Mouse (Mus musculus) adrenal gland, adult 2 months (tissue): ENCODE results near the gene Rxra. TPM values are rescaled to one million over a fixed set of nuclear protein-coding genes. Genes with fewer than 3 reads are reported as not detected.
A peak's percentile ranks its signal among the peaks of the same experiment; 100 is the strongest.

ENCODE experiments used
- DNase-seq: peaks from one replicate; pipeline ENCODE4 v3.0.0; 2021
- polyA plus RNA-seq: library from polyadenylated mRNA; depleted of rRNA; stranded (reverse); fragments of >200 nt; gene quantifications from 2 replicates; pipeline ENCODE4 v1.2.3, GENCODE M21; 2012
- total RNA-seq, 2 experiments: library from RNA; stranded (reverse); gene quantifications; 2 replicates each; pipeline ENCODE4 v1.2.3; 2021

Gene Rxra
- total and polyA plus RNA-seq, 3 experiments = 59.4 to 84.5 (median 71.6) TPM

DNA sequence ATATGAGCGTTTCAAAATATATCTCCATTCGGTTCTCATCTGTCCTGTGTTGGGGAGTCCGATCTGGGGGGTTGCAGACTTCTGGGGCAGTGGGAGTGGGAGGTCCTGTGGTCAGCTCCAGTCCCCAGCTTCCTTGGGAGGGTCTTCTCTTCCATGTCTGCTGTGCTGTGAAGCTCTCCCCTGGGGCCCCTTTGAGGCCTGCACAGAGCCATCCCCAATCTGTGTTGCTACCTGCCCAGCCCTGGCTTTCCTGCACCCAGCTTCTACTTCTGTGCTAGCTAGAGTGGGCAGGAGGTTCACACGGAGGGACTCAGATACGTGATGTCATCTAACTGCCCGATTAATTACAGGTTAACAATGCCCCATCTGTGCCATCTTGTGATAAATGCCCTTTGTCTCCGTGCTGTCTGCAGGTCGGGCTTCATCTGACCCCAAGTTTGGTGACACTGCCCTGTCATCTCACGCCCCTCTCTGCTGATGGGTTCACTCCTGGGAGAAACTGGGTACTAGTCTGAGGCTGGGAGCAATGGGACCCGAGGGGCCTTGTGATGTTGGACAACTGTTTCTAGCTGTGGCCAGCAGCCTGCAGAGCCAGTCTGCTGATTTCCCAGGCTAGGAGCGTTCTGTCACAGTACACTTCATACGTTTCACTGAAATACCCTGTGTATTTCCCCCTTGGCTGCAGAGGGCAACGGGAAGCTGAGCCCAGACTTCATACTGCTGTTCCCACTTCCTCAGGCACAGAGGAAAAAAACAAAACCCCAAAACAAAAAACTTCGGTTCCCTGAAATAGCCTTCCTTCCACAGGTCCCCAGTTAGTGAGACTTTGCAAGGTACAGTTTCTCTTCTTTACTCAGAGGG lies 86.9 kb downstream of the Rxra start:
- DNase-seq = no peak

DNA sequence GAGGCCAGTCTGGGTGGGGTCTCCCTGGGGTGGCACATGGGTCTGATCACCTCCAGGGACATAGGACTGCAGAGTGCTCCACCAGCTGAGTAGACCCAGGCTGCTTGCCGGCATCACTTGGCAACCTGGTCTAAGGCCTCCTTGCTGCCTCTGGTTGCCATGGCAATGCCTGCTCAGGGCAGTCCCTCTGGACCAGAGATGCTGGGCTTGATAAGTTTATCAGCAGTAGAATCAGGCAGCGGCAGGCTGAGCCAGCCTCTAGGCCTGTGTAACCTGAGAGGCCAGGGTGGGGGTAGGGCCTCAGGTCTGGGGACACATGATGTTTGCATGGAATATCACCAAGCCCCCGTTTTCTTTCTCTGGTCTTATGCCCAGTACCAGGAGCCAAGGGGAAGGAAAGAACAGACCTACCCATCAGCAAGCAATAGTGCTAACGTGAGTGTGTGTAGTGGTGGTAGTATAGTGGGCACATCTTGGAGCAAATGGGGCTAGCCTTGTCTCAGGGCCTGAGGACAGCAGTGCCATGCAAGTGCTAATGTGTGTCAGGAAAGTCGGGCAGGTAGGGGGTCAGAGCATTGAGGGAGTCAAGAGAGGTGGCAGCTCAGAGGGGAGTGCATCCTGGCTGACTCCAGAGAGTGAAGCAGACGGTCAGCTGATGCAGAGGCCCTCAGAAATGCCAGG lies 88.2 kb downstream of the Rxra start:
- DNase-seq = no peak

DNA sequence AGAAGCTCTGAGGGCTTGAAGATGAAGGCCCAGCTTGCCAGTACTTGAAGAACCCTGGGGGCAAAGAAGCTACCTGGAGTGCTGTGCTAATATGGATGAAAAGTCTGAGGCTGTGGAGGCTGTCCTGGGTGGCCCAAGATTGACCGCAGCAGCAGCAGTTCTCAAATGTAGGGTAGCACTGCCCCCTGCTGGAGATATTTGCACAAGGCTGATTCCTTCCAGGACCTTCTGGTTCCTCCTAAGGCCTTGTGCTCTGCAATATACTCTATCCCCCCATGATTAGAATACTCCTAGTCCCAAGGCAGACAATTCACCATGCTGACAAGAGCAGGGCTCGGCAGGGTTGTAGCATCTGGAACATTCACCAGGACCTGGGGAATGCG lies 88.7 kb downstream of the Rxra start:
- peak; percentile 84 for DNase-seq

DNA sequence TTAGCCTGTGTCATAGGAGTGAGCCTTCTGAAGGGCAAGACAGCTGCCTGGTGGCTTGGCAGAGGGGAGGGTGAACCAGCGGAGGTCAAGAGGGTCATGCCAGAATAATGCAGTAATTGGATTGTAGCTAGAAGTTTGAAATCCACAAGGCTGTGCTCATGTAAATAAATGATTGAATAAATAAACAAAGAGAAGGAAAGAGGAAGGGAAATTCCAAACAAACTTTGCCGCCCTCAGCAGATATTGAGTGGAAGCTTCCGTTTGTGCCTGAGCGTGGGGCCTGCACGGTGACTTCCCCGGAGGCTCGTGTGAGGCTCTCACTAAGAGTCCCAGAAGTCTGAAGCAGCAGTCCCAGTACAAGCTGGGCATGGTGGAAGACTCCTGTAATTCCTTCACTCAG lies 91.5 kb downstream of the Rxra start:
- no peak for DNase-seq

DNA sequence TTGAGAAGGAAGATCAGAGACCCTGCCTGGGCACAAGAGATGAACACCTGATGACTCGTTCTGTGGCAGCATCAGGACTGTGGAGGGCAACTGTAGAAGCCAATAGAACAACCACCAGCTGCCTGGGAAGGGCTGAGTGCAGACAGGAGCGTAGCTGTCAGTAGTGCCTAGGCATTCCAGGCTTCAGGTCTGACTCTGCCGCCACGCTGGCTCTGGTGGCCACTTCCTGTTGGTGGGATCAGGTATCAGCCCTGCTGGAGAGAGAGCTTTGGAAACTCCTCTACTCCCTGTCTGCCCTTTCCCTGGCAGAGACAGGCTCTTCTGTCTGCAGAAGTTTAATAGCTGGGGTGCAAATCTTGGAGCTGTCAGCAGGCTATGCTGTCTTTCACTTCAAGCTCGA lies 93.5 kb downstream of the Rxra start:
- no peak for DNase-seq

DNA sequence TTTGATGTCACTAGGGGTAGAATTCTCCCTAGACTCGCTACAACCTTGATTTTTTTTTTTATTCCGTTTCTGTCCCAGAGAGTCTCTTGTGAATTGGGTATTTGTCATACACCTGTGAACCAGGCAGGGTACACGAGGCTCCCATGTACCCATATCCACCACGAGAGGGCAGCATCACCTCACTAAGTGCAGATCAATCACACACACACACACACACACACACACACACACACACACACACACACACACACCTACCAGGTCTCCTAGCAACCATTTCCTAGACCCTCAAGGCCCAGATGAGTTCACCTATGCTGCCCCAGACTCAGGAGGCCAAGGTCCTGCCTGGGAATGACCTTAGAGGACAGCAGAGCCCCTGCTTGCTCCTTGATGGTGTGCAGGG lies 94.0 kb downstream of the Rxra start:
- DNase-seq = no peak

DNA sequence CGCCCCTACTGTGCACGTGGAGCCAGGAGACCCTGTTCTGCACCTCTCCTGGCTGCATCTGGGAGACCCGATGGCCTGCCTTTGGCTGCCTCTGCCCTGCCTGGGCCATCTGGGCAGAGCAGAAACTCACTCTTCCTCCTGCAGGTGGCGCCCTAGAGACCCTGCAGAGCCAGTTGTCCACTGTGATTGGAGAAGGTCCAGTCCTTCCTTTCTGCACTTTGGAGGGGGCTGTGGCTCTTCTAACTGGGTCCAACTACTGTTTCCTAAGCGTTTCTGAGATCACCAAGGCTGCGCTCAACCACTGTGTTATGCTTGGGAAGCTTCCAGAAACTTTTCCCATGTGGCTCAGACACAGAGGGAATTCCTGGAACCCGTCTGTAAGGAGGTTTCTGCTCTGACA lies 95.7 kb downstream of the Rxra start:
- DNase-seq = peak; percentile 84

DNA sequence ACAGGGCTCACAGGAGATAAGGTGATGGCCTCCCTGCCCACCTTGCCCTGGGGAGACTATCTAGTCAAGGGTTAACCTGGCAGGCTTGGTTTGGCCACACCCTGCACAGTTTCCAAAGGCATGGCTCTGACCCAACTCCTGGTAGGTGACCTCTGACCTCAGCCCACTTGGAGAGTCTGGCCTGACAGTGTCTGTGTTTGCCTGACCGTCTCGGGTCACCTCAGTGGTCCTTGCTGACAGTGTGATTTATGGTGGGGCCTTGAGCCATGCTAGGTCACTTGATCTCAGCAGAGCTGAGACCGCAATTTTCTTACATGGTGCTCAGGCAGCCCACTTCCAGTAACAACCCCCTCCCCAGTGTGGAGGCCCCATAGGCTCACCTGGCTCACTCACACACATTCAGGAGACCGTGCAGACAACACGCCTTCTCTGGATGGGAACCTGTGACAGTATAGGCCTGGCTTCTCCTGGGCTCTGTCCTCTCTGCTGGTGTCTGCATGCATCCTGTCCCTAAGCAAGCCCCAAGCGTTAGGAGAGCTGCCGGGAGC lies 96.7 kb downstream of the Rxra start:
- DNase-seq = no peak

DNA sequence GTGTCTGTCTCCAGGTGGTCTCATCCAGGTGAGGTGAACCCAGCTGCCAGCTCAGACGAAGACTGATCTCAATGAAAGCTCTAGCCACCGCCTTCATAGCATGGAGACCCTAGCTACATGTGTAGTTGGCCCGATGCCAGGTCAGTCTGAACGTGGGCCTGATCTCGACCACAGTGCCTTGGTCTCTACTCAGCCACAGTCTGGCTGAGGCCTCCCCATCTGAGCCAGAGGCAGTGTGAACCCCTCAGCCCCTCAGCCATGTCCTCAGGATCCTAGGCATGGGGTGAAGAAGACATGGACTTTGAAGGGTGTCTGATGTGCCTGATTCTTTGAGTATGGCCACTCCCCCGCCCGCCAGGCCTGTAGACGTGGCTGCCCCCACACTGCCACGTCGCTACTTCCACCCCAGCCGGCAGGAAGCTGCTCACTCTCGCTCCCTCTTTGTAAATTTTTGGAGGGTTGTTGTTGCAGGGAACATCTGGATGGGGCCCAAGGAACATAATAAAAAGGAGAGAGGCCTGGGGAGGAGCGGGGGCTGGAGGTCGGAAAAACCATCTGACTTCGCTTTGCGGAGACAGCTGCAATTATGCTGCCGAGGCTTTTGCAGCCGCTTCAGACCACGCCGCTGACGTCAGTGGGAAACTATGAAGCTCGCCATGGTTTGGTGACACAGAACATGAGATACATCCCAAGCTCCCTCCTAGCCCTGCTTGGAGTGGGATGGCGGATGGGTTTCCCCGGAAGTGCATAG lies 97.9 kb downstream of the Rxra start:
- no peak for DNase-seq

DNA sequence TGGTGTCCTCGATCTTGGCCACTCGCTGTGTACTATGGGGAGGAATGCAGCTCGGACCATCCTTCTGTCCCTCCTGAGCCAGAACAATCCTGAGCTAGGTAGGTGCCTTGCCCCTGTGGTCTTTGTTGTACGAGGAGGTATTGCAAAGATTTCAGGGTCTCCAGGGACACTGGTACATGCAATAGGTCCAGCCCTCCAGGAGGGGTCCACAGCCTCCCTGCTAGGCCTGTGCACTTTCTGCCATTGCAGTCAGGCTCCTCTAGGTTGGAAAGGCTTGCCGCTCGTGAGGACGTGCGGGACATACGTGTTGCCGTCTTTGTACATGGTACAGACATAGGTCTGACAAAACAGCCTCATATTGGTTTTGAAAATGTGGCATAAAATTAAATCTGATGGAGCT lies 98.8 kb downstream of the Rxra start:
- no peak for DNase-seq

DNA sequence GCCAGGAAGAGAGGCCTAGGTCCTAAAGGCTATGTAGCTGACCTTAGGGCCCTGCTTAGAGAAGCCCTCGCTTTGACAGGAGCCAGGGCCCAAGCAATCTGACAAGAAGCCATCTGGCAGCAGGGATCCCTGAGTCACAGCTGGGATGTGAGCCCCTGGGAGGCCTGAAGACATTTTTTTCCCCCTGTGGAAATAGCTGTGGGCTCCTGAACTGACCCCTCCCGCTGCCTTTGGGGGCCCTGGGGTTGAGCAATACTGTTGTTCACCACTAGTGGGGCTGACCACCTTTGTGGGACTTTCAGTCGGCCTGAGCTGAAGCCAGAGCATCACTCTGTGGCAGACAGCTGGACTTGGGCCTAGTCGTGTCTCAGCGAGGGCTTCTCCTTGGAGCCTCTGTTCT lies 99.4 kb downstream of the Rxra start:
- DNase-seq = no peak

DNA sequence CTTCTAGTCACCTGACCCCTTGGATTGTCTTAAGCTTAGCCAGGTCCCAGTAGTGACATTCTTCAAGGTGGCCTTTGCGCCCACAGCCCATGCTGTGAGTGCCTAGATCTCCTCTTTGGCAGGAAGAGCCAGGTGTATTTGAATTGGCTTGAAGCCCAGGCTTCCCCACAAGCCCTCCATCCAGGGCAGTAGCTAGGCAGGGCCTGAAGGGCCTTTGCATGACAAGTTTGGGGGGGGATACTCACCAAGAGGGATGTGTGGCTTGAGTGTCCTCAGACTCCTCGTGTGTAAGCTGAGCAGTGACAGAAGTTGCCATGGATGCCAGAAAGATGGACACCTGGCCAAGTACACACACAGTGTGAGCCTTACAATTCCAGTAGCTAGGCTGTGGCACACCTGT lies 101.5 kb downstream of the Rxra start:
- no peak for DNase-seq

DNA sequence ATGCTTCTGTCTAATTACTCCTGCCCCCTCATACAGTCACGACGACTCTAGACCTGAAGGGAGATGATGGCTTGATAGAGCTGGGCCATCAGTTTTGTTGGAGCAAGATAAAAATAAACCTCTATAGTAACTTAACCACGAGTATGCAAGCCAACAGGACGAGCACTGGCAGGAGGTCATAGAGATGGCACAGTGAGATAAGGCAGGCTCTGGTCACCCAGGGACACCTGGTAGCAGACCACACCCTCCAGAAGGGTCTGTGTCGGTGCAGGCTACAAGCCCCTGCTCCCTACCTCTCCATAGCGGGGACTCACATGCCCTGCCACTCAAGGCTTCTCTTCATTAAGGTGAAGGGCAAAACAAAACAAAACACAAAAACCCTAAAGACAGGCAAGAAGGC lies 102.0 kb downstream of the Rxra start:
- no peak for DNase-seq

DNA sequence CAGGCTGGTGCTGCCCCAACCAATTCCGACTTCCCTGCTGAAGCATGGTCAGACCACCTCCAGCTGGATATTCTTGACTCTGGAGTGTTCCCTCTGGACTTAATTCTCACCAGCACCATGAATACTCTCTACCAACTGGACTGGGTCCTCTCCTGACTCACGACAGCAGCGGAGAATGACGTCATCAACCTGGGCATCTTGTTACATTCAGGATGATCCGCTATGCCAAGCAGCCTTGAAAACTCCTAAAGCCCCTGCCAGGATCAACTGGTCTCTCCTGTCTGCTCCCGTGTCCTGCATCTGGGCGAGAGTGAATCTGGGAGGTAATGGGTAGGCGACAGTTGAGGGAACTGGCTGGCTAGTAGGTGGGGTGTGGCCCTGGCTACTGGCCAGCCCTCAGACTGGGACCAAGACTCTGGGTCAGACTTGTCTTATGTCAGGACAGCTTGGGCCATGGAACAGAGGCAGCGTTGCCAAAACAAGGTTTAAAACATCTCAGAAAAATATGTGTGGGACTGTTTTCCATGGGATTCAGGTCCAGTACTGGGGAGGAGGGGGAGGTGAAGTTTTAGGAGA lies 103.1 kb downstream of the Rxra start:
- no peak for DNase-seq

DNA sequence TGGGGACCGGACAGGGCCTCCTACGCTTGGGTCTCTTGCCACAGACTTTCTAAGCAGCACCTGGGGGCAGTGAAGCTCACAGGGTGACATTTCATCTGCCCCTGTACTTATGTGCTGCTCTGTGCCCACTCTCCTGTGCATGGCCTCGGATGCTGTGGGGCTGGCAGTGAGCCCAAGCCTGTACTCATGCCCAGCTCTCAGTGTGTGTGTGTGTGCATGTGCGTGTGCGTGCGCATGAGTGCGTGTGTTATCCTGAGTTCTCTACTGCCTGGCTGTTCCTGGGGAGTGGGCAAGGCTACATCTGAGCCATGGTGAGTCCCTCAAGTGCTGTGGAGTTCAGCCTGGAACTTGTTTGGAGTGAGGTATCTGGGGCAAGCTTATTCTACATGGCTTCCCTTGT lies 103.9 kb downstream of the Rxra start:
- no peak for DNase-seq

DNA sequence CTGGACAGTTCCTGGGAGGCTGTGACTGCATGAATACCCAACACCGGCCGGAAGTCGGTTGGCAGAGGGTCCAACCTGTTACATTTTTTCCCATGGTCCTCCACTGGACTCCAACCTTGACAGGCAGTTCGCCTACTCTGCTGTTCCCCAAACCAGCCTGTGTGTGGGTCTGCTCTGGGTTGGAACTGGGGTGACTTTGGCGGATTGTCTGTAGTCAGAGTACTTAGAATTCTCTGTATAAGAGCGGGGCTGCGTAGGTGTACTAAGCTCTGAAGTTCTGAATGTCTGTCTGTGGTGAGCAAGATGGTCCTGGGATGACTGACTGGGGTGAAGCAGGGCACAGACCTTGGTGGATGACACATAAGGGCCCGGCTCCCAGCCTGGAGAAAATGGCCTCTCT lies 109.1 kb downstream of the Rxra start:
- no peak for DNase-seq

DNA sequence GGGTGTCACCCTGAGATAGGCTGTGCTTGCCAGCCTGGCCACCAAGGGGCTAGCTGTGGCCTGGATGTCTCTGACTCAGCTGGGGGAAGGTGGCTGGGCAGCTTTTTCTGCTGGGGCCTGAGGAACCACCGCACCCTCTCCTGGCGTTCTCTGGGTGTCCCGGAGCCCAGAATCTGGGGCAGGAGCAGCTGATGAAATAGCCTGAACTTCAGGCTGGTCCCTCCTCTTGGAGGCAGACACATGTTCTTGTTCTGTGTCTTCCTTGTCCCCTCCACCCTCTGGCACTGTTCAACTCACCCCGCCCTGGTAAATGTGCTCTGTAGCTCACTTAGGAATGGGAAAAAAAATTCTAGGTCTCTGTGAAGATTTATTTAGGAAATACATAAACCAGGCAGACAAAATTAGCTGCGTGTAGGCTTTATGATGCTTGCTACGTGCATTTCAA lies 109.8 kb downstream of the Rxra start:
- no peak for DNase-seq

DNA sequence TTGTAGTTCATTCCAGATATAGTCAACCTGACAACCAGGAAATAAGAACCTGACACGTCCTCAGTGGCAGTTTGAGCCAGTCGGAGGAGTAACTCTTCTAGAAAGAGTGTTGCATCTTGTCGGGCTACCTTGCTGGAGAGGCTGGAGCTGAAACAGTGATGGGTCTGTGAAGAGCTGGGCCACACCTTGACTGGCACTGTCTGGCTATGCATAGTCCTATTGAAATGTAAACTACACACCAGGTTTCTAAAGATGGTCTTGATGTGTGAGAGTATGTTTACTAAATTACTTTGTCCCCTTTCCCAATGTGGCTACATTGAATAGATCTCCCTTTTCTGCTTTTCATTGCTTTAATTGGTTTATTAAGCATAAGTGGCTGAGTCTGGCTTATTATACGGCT lies 115.3 kb downstream of the Rxra start:
- DNase-seq = no peak

DNA sequence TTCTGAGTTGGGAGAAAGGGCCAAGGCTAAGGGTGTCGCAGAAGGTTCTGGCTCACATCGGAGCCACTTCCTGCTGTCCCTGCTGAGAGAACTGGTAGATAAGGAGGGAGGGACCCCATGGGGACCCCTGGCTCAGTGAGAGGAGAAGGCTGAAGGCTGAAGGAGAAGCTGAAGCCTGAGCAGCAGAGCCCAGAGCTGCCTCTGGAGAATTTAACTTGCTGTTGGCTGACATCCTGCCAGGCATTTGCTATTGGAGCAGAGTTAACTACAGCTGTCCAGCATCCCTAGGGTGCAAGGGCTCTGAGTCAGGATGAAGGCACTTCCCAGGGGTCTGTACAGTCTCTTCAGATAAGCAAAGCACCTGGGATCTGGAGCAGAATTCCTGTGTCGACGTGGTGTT lies 122.8 kb downstream of the Rxra start:
- no peak for DNase-seq

DNA sequence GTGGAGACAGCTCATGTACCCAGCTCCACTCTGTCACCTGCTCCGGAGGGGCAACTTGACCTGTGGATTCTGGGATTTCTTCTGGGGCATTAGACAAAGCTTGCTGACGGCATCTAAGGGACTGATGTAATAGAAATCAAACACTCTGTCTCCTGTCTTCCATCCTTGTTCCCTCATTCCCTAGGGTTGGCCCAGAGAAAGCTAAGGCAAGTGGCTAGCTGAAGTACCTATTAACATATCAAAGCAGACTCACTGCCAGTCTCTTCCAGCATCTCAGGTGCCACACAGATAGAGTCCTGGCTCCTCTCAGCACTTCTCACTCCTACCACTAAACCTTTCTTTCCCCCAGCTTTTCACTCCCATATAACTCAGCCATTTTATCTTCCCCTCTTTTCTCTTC lies 124.8 kb downstream of the Rxra start:
- no peak for DNase-seq

DNA sequence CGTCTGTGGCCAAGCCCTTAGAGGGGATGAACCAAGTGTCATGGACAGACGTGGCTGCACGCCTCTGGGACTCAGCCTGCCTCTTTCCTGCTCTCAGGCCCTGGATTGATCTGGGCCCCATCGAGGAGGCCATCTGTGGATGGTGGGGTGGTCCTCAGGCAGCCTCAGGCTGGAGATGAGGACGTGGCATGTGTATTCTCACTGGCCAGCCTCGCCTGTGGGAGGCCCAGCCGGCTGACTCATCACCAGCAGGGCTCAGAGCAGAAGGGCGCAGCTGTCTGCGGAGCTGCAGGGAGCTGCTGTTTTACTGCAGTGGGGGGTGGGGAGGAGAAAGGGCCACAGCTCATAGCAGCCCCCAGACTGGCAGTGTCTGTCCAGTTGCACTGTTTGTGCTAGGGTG lies 126.3 kb downstream of the Rxra start:
- DNase-seq = peak; percentile 85

DNA sequence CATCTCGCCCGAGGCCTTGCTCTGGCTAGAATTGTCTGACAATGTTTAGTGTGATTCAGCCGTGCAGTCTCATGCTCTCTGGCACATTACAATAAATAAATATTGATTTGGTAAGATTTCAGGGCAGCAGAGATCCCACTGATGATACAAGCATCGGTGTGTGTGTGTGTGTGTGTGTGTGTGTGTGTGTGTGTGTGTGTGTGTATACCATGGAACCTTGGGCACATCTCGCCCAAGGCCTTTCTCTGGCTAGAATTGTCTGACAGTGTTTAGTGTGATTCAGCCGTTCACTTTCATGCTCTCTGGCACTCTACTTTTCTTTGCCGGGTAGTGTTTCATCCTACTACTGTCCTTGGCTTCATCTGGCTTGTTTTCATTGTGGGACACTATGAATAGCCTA lies 130.5 kb downstream of the Rxra start:
- DNase-seq = peak; percentile 67
